Mouse (Mus musculus) monocyte, adult 5-6 weeks (primary cell): ENCODE data around the gene Nphs2. TPM values are rescaled to one million over a fixed set of nuclear protein-coding genes. Genes with fewer than 3 reads are reported as not detected.
"Not testable (repeated sequence)": the region's sequence is repeated elsewhere in the genome, so short reads cannot be mapped to it uniquely, and the experiment has no call there.

ENCODE experiments used
- ATAC-seq: fragments of 153-309, 156-312 bp; replicated peaks from 2 replicates; pipeline ENCODE4 v1.8.0; 2017; ENCODE audit warnings: mild to moderate bottlenecking; ENCODE audit not compliant: low TSS enrichment, insufficient number of reproducible peaks, severe bottlenecking, poor library complexity, low FRiP score
- total RNA-seq: library from RNA; stranded (forward); fragments of 200-1000, 200-491, 200-594 nt; gene quantifications from 3 replicates; pipeline ENCODE4 v1.2.3, GENCODE M21; 2017

Gene Nphs2
- not detected in 3 replicates for total RNA-seq

DNA sequence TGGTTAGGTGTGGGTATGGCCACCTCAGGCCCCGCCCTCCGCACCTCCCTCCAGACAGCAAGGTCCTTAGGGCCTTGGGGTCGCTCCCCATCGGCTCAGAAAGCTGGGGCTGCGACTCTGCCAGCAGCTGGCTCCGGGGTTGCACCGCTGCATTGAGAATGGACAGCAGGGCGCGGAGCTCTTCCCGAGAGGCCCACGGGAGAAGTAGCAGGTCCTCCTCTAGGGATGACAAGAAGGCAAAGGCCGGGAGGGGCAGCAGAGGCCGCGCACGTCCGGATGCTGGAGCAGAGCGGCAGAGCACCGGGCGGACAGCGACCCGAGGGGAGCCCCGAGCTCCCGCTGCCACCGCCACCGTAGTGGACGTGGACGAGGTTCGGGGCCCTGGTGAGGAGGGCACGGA, at the start of gene Nphs2:
Nphs2 (plus strand) TSS at position 98 of the 400 bp plus-strand sequence.
- ATAC-seq: no peak

DNA sequence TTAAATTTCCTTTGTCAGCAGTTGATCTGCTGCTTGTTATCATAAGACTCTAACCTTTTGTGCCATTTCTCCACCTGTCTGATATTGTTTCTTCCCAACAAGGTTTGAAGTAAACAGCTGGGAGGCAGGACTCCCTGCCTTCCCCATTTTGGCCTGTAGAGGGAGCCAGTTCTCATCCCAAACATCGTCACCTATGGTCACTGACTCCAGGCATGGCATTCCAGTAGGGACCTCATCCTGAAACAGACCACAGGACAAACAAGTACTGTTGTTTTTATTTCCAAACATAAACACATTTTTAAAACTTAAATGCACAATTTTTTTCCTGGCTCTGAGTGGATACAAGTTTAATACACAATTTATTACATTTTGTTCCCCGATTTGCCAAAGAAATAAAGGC, 47.2 kb upstream of the Nphs2 start:
- no peak for ATAC-seq

GRCm38 (mm10) chr1:156263946-156264345, 46.6 kb upstream of the Nphs2 start:
- no peak for ATAC-seq

- ATAC-seq: not testable (repeated sequence)
These were observed 42.0 kb upstream of the Nphs2 start for GRCm38 (mm10) chr1:156268546-156268945.

DNA sequence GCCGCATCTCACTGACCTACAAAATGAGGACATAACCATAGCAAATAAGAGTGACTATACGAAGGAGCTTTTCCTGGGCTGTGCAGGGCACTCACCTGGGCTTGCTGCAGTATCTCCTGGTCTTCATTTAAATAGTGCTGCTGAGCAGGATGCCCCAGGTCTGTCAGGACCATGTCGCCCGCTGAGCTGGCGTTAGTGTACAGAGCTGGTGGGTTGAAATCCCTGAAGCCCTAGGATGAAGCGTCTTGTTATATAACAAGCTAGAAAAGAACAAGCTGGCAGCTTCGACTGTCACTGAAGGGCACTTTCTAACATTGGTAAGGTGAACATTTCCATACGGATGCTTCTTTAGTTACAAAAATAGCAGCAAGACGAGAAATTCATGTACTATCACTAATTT, 40.1 kb upstream of the Nphs2 start:
- ATAC-seq: no peak

DNA sequence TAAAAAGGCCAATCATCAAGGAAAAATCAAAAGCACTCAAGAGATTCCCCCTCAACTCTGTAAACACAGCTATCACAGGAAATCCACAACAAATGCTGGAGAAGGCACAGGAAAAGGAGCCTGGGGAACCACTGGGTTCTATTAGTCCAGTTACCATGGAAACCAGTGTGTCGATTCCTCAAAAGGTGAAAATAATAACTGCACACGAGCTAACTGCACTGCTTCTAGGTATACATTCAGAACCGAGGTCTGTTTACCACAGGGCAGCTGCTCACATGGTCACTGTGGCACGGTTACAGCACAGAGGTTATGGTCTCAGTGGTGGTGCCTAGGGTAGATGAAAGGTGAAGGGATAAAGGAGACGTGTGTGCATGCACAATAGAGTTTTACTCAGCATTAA, 38.9 kb upstream of the Nphs2 start:
- ATAC-seq: no peak

DNA sequence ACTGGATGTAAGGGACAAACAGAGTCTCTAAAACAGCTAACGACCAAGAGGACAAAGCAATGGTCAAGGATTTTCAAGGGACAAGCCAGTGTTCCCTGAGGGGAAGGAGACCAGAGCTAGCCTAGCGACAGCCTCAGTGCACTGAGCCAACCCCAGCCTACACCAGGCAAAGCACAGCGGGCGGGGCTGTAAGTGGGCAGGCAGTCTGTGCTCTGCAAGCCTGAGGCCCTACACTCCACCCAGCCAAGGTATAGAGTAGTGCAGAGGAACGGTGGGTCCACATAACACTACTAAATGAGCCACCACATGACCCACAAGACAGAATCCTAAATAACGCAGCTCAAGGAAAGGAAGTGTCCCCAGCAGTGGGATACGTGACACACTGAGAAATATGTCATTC, 36.9 kb upstream of the Nphs2 start:
- no peak; the same call in 1 of the 2 replicates for ATAC-seq

GRCm38 (mm10) chr1:156280131-156280530, 30.4 kb upstream of the Nphs2 start:
- ATAC-seq: no peak

DNA sequence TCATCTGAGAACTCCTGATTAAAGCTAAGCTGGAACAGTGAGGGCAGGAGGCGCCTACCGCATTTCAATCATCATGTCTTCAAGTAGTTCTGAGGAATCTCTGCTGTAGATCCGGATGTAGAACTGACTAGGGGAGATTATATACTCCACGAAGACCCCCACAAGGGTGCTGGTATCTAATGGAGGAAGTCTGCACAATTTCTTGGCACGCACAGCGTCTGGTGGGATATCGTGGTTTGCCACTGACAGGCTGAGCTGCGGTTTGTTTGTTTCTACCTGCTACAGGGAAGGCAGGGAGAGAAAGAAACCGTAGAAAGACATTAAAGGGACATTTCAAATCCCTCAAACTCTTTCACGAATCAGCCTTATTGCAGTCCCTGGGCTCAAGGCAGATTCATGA, 26.3 kb upstream of the Nphs2 start:
- no peak for ATAC-seq

- ATAC-seq: no peak
These were observed 25.5 kb upstream of the Nphs2 start for GRCm38 (mm10) chr1:156284851-156285540.

DNA sequence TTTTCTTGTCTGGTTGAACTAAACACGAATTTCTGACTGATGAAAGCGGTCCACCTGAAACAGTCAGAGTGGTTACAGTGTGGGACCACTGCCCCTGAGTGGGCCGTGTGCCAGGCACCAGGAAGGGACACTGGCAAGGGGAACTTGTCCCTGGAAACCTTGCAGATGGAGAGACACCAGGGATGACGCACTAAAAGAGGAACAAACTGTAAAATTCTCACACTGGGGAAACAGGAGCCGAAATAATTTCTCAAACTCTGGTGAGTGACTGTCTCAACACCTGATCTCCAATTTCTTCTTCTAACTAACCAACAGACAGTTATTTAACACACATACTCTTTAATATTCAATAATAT, 25.0 kb upstream of the Nphs2 start:
- no peak for ATAC-seq

DNA sequence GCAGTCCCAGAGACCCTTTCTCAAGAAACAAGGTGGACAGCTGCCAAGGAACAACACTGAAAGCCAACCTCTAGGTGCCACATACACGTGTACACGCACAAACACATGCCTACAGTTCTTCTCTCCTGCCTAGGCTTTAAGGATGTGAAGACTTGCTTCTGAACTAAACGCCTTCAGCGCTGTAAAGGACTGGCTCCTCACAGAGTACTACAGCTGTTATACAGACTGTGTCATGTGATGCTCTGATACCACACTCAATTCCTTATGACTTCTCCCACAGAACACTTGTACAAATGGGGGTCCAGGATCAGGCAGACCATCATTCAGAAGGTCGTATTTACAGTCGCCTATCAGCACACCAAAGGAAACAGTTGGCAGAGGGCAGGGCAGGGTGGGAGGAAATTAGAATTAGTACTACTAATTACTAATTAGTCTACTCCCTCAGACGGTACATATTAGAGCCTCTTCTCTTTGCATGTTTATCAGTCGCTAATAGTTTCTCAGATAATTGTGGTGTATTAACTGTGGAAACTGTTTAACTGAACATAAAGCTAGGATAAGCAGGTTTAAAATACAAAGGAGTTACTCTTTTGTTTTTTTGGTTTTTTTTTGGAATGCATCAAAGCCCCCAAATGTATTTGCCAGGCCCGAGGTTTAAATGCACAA, 21.8 kb upstream of the Nphs2 start:
- ATAC-seq: no peak

DNA sequence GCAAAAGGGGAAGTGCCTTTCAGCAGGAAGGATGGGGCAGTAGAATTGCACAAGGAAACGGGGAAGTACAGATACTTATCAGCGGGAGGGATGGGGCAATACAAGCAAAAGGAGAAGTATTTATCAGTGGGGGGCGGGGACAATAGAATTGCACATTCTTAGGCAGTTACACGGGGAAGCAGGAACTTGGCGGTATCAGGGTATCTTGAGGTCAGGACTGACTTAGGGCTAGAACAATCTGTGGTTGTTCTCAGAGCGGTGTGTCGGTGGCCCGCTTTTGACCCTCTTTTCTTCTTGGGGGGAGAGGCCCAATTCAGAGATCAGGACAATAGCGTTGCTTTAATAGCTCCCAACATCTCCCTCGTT, 21.3 kb upstream of the Nphs2 start:
- not testable (repeated sequence) for ATAC-seq

DNA sequence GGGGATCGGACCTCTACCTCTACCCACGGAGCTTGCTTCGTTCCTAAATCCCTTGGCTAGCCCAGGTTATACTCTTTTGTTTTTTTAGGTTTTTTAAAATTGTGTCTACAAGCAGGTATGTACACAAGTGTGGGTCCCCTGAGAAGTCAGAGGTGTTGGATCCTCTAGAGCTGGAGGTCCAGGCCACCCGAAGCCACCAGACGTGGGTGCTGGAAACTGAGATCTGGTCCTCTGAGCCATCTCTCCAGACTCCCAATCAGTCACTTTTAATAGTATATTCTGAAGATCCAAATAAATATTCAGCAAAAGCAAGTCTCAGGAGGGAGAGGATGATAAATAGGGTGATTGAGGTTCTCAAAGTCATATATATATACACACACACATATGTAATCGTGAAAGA, 20.5 kb upstream of the Nphs2 start:
- ATAC-seq: no peak

GRCm38 (mm10) chr1:156302911-156303749, 7.4 kb upstream of the Nphs2 start, which contains the start of gene Tdrd5:
Tdrd5 (minus strand) TSS chr1:156303664.
- no peak for ATAC-seq

DNA sequence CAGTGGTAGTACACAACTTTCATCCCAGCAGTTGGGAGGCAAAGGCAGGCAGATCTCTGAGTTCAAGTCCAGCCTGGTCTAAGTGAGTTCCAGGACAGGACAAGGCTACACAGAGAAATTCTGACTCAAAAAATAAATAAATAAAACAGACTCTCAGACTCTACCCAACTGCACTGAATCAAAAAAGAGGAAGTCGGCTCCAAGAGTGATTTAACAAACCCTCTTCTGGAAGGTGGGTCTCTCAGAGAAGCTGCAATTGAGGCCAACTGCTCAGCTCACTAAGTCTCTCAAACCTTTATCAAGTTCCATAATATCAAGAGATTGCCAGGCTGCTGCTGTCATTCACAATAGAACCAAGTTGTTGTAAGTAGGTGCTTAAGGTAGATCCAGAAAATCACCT, 1.9 kb upstream of the Nphs2 start:
- no peak for ATAC-seq

- ATAC-seq: no peak
These were observed 12.6 kb downstream of the Nphs2 start for GRCm38 (mm10) chr1:156323126-156323525.

DNA sequence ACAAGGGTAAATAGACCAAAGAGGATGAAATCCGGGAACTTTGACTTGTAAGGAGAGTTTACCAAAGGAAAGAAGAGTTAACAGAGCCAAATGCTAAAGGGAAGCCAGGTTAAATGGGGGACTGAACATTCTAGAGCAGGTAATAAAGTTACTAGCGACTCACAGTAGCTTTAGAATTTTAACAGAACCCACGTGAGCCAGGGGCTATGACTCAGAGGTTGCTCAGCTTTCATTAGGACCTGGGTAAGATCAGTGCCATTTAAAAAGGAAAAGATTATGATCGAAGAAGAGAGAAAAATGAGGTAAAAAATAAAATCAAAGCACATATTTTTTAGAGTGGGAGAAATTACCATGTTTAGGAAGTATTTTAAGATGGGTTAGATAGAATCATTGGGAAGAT, 30.3 kb downstream of the Nphs2 start:
- no peak for ATAC-seq

DNA sequence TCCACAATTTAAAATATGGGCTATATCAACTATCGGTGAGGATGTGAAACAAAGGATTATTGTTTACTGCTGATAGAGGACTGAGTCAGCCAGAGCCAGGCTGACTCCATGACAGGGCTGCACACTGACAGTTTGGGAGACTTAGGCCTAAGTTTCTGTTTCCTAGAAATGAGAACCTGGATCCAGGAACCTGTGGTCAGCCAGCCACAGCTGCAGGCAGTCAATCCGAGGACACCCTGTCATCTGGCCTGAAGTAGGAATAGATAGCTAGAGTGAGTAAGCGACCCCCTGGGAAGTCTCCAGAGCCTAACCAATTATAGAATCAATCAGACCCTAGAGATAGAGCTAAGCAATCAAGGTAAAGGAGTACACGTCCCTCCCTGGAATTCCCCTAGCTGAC, 33.9 kb downstream of the Nphs2 start:
- ATAC-seq: no peak

- no peak for ATAC-seq
These were observed 35.1 kb downstream of the Nphs2 start for GRCm38 (mm10) chr1:156345633-156346032.
